Comparison of ENCODE assay signal across 22 mouse cellular contexts in the genomic region with DNA sequence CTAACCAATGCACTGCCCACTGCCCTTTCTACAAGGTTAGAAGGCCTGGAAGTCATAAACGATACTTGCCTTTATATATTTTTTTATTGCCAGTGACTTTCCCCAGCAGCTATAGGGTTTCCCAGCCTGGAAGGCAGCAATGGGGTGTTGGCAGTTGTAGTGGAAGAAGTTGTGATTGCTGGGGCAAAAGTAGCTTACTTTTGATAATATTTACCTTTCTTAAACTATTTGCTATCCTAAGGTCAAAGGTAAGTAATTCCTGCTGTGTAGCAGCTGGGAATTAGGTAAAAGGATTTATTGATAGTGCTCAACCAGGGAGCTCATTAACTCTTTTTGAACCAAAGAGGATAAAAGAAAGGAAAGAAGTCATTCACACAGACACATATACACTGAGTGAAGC.
"Had no signal": no experiment of that assay in that cellular context is flagged by ENCODE, and none has a peak within 500 bp of the region (broad histone marks: within the 10 kb centered on the region; RNA-seq: fewer than 3 reads in every experiment).

No protein-coding gene starts in this region.

- H3K4me2 ChIP-seq: limb, embryonic 12.5 days; limb, embryonic 15.5 days; lung, embryonic 15.5 days; midbrain, embryonic 11.5 days; stomach, embryonic 15.5 days had no signal

- H3K9me3 ChIP-seq: limb, embryonic 12.5 days; limb, embryonic 15.5 days; lung, embryonic 15.5 days; stomach, embryonic 15.5 days had no signal

- H3K4me1 ChIP-seq: limb, embryonic 12.5 days; limb, embryonic 15.5 days; lung, embryonic 15.5 days; stomach, embryonic 15.5 days had no signal

- H3K4me3 ChIP-seq: left cerebral cortex, adult 2 months; limb, embryonic 12.5 days; limb, embryonic 15.5 days; lung, embryonic 15.5 days; myocyte; stomach, embryonic 15.5 days had no signal

- DNase-seq: kidney, adult 2 months; kidney, postnatal 25 days; layer of hippocampus, postnatal 36 days; left cerebral cortex, postnatal 4 days; lung, adult 18-20 months; lung, postnatal 14 days; lung, postnatal 4 days; midbrain, embryonic 14.5 days; retina, postnatal 1 day; right cerebral cortex, postnatal 25 days; spleen, adult 18-20 months; thymus, adult 2 months; thymus, postnatal 14 days; thymus, postnatal 4 days had no signal

- H3K9ac ChIP-seq: limb, embryonic 12.5 days; limb, embryonic 15.5 days; lung, embryonic 15.5 days; stomach, embryonic 15.5 days had no signal

- H3K36me3 ChIP-seq: limb, embryonic 12.5 days; limb, embryonic 15.5 days; lung, embryonic 15.5 days; stomach, embryonic 15.5 days had no signal

- H3K27ac ChIP-seq: kidney, postnatal 0 days; left cerebral cortex, adult 2 months; limb, embryonic 12.5 days; limb, embryonic 15.5 days; lung, embryonic 15.5 days; stomach, embryonic 15.5 days had no signal

- H3K27me3 ChIP-seq: limb, embryonic 12.5 days; limb, embryonic 15.5 days; lung, embryonic 15.5 days; stomach, embryonic 15.5 days had no signal
